Mouse (Mus musculus): ENCODE data around the gene Vdac1.

Vdac1 gene

DNA sequence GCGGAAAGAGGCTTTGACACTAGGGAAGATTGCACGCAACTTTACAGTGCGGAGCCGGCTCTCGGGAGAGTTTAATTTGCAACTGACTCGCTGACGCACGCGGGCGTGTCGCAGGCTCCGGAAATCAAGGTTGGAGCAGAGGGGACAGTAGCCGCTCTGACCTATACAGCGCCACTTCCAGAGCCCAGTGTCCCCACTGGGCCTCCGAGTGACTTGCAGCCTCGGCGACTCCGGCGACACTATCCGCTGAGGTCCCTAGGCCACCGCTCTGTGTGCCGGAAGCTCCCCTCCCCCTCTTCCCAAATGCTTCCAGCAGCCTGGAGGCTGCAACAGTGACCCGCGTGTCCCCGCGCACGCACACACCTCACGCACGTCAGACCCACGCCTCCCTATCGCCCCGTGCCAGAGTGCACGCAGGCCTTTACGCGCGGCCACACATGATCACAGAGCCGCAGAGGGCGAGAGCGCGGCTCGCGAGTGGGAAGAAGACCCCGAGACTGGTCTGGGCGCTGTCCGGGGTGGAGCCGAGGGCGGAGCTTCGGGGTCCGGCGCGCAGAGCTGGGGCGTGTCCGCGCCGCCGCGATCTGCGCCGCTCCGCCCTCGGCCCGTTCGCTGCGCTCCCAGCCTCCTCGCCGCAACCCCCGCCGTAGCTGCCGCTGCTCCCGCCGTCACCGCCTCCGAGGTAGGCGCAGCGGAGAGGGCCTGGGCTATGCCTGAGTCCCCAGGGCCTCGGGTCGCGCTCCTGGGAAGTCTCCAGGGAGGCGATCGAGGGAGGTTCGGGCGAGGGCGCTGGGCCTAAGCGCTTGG lies at the start of gene Vdac1:
Gene Vdac1 (plus strand): TSS at position 390 of the 807 bp plus-strand sequence.
- in situ Hi-C loops (cut with MboI): no loop called here

- in situ Hi-C loops (cut with MboI): no loop called here
These were observed 46.4 kb upstream of the Vdac1 start for GRCm38 (mm10) chr11:52314102-52314793.

GRCm38 (mm10) chr11:52318445-52318844 lies 42.2 kb upstream of the Vdac1 start:
- in situ Hi-C loops (cut with MboI): no loop called here

DNA sequence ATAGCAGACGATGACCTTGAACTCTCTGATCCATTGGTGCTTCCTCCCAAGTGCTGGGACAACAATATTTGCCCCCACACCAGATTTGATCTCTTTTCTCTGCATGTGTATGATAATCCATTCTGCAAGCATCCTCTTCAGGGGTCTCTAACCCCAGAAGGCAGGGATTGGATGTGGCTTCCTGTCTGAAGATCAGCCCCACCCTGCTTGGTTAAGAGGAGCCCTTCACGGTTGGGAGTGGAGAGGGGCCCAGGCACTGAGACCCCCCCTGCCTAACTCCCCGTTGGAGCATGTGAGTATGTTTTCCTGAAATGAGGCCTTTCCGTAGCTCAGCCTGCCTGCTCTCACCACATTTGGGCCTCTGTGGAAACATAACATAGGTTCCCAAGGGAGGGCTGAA lies 41.0 kb upstream of the Vdac1 start:
- in situ Hi-C loops (cut with MboI): no loop called here

GRCm38 (mm10) chr11:52320529-52320928 lies 40.1 kb upstream of the Vdac1 start:
- in situ Hi-C loops (cut with MboI): no loop called here

GRCm38 (mm10) chr11:52321540-52321939 lies 39.1 kb upstream of the Vdac1 start:
- in situ Hi-C loops (cut with MboI): no loop called here

DNA sequence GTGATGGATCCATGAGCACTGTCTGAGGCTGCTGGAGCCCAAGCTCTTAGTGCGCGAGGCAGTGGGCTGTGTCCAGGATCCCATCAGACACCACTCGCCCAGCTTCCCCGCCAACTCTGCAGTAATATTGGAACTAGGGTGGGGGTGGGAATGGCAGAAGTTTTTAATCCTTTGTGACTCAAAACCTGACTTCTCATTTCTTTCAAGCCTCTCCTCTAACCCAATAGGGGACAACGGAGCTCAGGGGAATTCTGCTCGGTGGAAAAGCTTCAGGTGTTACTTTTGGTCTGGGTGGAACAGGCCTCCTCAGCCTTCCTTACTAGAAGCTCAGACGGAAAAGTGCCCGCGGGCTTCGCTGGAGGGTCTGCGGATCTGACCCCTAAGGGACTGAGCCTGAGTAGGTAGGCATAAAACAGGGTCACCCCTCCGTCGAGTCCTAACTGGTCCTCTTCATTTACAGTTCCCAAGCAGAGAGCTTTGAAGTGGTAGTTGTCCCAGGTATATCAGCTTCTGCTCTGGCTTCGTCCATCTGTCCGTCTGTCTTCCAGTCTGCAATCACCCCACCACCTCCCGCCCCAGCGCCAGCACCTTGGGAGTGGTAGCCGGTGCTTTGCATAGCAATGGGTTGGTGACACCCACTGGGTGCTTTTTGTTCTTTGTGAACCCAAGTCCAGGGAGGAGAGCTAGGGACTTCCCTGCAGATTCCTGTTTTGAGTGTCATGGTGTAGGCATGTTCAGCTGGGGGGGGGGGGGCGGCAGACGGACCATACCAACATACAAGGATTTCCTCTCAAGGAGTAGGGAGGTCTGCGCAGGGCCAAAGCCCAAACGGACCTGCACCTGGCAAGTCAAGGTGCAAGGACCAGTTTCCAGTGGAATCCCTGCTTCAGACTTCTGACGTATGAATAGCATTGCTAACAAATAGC lies 36.0 kb upstream of the Vdac1 start:
- in situ Hi-C loops (cut with MboI): no loop called here

GRCm38 (mm10) chr11:52327313-52327712 lies 33.3 kb upstream of the Vdac1 start:
- in situ Hi-C loops (cut with MboI): no loop called here

GRCm38 (mm10) chr11:52332421-52333118 lies 28.1 kb upstream of the Vdac1 start:
- in situ Hi-C loops (cut with MboI): no loop called here

GRCm38 (mm10) chr11:52333616-52334015 lies 27.0 kb upstream of the Vdac1 start:
- in situ Hi-C loops (cut with MboI): no loop called here

GRCm38 (mm10) chr11:52335263-52335662 lies 25.4 kb upstream of the Vdac1 start:
- in situ Hi-C loops (cut with MboI): no loop called here

GRCm38 (mm10) chr11:52335924-52336323 lies 24.7 kb upstream of the Vdac1 start:
- in situ Hi-C loops (cut with MboI): no loop called here

DNA sequence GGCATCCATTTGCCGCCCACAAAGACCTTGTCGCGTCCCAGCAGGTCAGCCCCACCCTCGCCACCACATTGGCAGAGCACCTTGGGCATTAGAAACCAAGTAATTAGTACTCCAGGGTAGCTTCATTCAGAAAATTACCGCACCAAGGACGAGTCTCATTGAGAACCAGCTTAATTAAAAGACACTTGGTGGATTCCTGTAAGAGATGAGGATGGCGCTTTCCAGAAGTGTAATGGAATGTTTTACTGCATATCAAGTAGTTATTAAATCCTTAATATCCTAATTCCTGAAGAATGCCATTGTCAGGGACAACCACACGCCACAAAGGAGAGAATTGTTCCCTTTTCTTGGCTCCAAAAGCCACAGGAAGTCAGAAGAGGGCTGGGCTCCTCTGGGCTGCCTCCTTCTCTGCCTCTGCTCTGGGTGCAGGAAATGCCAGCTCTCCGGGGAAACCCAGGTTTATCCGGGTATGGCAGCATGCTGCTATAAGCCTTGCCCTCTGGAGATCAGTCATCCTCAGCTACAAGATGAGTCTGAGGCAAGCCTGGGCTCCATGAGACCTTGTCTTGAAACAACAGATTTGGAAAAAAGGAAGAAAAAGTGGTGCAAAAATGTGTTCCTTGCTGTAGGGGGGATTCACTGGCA lies 22.9 kb upstream of the Vdac1 start:
- in situ Hi-C loops (cut with MboI): no loop called here

DNA sequence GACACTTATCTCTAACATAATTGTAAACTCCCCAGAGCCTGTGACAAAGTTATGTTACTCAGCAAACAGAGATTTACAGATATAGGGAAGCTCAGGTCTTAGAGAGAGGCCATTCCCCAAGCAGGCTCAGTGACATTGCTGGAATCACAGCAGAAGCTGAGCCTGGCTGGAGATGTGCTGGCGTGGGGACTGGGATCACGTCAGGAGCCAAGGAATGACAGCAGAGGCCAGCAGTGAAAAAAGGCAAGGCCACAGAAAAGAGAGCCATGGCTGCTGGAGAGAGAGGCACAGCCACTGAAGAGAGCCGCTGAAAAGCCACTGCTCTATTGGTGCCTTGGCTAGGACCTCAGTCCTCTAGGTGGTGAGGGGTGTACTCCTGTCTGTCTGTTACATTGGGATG lies 22.3 kb upstream of the Vdac1 start:
- in situ Hi-C loops (cut with MboI): no loop called here

DNA sequence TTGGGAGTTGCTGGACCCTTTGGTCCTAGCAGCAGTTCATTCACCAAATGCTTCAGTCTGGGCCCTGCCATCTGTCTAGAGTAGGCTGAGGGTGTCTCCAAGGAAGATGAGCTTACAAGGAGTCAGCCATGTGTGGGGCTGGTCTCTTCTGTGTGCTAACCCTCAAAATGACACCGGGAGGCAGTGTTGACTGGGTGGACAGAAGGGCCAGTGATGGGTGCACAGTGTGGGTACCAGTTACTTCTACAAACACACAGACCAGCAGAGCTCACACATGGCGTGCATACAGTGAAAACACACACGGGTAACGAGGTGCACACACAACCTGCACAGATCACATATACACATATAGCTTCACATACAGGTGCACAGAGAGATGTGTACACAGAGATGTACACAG lies 21.6 kb upstream of the Vdac1 start:
- in situ Hi-C loops (cut with MboI): no loop called here

DNA sequence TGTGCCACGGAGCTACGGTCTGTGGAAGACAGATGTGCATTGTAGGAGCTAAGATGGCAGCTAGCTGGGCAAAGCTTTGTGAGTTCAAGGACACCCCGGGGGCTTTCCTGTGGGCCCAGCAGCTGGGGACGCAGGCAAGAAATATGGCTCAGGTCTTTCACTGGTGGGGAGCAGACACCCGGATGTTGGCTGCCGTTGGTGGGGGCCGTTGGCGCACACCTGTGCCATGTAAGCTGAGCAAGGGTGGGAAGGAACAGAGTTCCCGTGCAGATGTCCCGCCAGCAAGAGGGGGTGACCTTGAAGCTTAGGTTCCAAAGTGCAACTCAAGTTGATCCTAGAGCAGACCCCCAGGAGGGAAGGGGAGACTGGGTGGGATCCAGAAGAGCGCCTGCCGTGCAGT lies 21.1 kb upstream of the Vdac1 start:
- in situ Hi-C loops (cut with MboI): no loop called here

GRCm38 (mm10) chr11:52340123-52340864 lies 20.4 kb upstream of the Vdac1 start:
- in situ Hi-C loops (cut with MboI): no loop called here

GRCm38 (mm10) chr11:52341001-52341400 lies 19.7 kb upstream of the Vdac1 start:
- in situ Hi-C loops (cut with MboI): no loop called here

DNA sequence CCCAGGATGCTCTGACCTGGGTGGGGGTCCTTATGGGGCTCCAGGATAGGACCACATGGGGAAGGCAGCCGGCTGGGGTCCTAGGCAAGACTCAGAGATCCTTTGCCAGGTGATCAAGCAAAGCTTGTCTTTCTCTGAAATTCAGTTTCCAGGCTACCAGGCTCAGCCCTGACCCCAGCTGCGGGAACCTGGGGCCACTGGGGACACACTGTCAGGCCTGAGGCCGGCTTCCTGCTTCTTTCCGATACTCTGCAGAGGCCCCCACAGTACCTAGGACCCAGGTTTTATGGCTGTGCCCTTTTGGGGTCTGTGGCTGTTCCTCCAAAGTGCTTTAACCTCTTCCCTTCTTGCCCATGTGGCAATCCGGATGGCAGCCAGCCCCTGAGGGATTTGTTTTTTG lies 19.2 kb upstream of the Vdac1 start:
- in situ Hi-C loops (cut with MboI): no loop called here

GRCm38 (mm10) chr11:52342296-52342695 lies 18.4 kb upstream of the Vdac1 start:
- in situ Hi-C loops (cut with MboI): no loop called here
